Mouse (Mus musculus) cortical plate, adult 2 months (tissue): Measurements from ENCODE around the gene Plscr1.

Experiments used
- CTCF ChIP-seq: fragments of 200-500 bp; IDR thresholded peaks from 2 replicates; pipeline ENCODE4 v1.5.1; 2011; ENCODE audit warnings: mild to moderate bottlenecking, control low read depth, low read length; ENCODE audit not compliant: insufficient read depth; ENCODE audit errors: extremely low read depth
- POLR2A ChIP-seq: fragments of 200-500 bp; IDR thresholded peaks from 2 replicates; pipeline ENCODE4 v1.6.1; 2011; ENCODE audit warnings: mild to moderate bottlenecking, low read length, control low read depth; ENCODE audit not compliant: insufficient read depth; ENCODE audit errors: extremely low read depth

- TF ChIP-seq POLR2A (no peak), CTCF (no peak)
Measured at GRCm38 (mm10) chr9:92276360-92276759, 26.8 kb downstream of the Plscr1 start.
